Mouse (Mus musculus): Measurements from ENCODE around the gene Pcmt1.
A peak's percentile ranks its signal among the peaks of the same experiment; 100 is the strongest.

The Pcmt1 gene

GRCm38 (mm10) chr10:7680731-7681301, at the start of gene Pcmt1, which contains the start of gene Lats1:
Gene Pcmt1, minus strand, starts transcription at chr10:7681136.
Gene Lats1, plus strand, starts transcription at chr10:7681214.
- DNase-seq, result peak; percentile 75

GRCm38 (mm10) chr10:7727011-7727410, 46.1 kb upstream of the Pcmt1 start:
- no peak for DNase-seq

GRCm38 (mm10) chr10:7726501-7726812, 45.5 kb upstream of the Pcmt1 start:
- DNase-seq, result no peak

GRCm38 (mm10) chr10:7725751-7726500, 45.0 kb upstream of the Pcmt1 start, which contains the start of gene Katna1:
Gene Katna1, plus strand, starts transcription at chr10:7726000.
- DNase-seq, result peak; percentile 87

- no peak for DNase-seq
These were observed 34.1 kb upstream of the Pcmt1 start for GRCm38 (mm10) chr10:7715056-7715455.

GRCm38 (mm10) chr10:7712506-7712905, 31.6 kb upstream of the Pcmt1 start:
- DNase-seq, result no peak

GRCm38 (mm10) chr10:7710121-7710520, 29.2 kb upstream of the Pcmt1 start:
- DNase-seq, result no peak

- no peak for DNase-seq
These were observed 21.6 kb upstream of the Pcmt1 start for GRCm38 (mm10) chr10:7702586-7702985.

GRCm38 (mm10) chr10:7700120-7700519, 19.2 kb upstream of the Pcmt1 start:
- no peak for DNase-seq

GRCm38 (mm10) chr10:7695286-7695685, 14.3 kb upstream of the Pcmt1 start:
- DNase-seq, result no peak

- no peak for DNase-seq
These were observed 6.0 kb upstream of the Pcmt1 start for GRCm38 (mm10) chr10:7686902-7687301.

GRCm38 (mm10) chr10:7682249-7682648, 1.3 kb upstream of the Pcmt1 start:
- no peak for DNase-seq

GRCm38 (mm10) chr10:7681343-7682025, 548 bp upstream of the Pcmt1 start:
- peak; percentile 70 for DNase-seq

GRCm38 (mm10) chr10:7673673-7674072, 7.3 kb downstream of the Pcmt1 start:
- no peak for DNase-seq

GRCm38 (mm10) chr10:7667342-7667802, 13.6 kb downstream of the Pcmt1 start, which contains the start of gene Nup43:
Gene Nup43, plus strand, starts transcription at chr10:7667503.
- DNase-seq, result peak; percentile 87

GRCm38 (mm10) chr10:7664889-7665288, 16.0 kb downstream of the Pcmt1 start:
- no peak for DNase-seq

GRCm38 (mm10) chr10:7664027-7664526, 16.9 kb downstream of the Pcmt1 start:
- DNase-seq, result no peak

- peak; percentile 93 for DNase-seq
These were observed 17.5 kb downstream of the Pcmt1 start for GRCm38 (mm10) chr10:7663159-7664026.

GRCm38 (mm10) chr10:7662471-7663141, 18.3 kb downstream of the Pcmt1 start:
- no peak for DNase-seq

- DNase-seq, result no peak
These were observed 29.9 kb downstream of the Pcmt1 start for GRCm38 (mm10) chr10:7651057-7651456.

- no peak for DNase-seq
These were observed 31.9 kb downstream of the Pcmt1 start for GRCm38 (mm10) chr10:7649059-7649458.

GRCm38 (mm10) chr10:7645911-7646310, 35.0 kb downstream of the Pcmt1 start:
- no peak for DNase-seq

Measured in cerebellum, adult 9-10 months (tissue).